Mouse (Mus musculus): Measurements from ENCODE around the gene Gm614. TPM values are rescaled to one million over a fixed set of nuclear protein-coding genes. Genes with fewer than 3 reads are reported as not detected.
A peak's percentile ranks its signal among the peaks of the same experiment; 100 is the strongest.

The Gm614 gene
- not detected in 2 replicates for polyA plus RNA-seq (2016; fragmentation: Nextera tagmentation; extraction: Ambion mirVana)

GRCm38 (mm10) chrX:101263892-101264291 is at the start of gene Gm614:
Gm614 (minus strand) TSS chrX:101263992.
- no peak within 1 kb of the TSS for H3K4me3 ChIP-seq
- H3K27me3 ChIP-seq (ENCODE audit: low read depth, poor library complexity, severe bottlenecking) = peaks cover 95% of the 10 kb centered on the region
- H3K9me3 ChIP-seq (replicated peaks) = no peaks in the 10 kb centered on the region
- 94% methylated on average over 1 of the region's 1 CpGs for WGBS
- peaks cover 46% of the 10 kb centered on the region for H3K4me1 ChIP-seq
- H3K36me3 ChIP-seq = peaks cover 3% of the 10 kb centered on the region
- H3K27ac ChIP-seq = peak within 1 kb of the TSS; percentile 77
- DNase-seq (ENCODE audit: low spot score) = no peak

- peaks cover 99% of the 10 kb centered on the region for H3K27me3 ChIP-seq (ENCODE audit: low read depth, poor library complexity, severe bottlenecking)
- DNase-seq (ENCODE audit: low spot score) = no peak
- WGBS = 91% methylated on average over 5 of the region's 5 CpGs
Observed at GRCm38 (mm10) chrX:101309299-101309698, 45.5 kb upstream of the Gm614 start.

GRCm38 (mm10) chrX:101304646-101305045 is 40.9 kb upstream of the Gm614 start:
- no peaks in the 10 kb centered on the region for H3K9me3 ChIP-seq (replicated peaks)
- H3K4me3 ChIP-seq = no peak overlapping the region
- H3K27ac ChIP-seq = no peak overlapping the region
- H3K27me3 ChIP-seq (ENCODE audit: low read depth, poor library complexity, severe bottlenecking) = peaks cover 100% of the 10 kb centered on the region
- DNase-seq (ENCODE audit: low spot score) = no peak
- no peaks in the 10 kb centered on the region for H3K36me3 ChIP-seq
- WGBS = 54% methylated on average over 2 of the region's 2 CpGs
- H3K4me1 ChIP-seq = peaks cover 19% of the 10 kb centered on the region

More at GRCm38 (mm10) chrX:101309299-101309698, 45.5 kb upstream of the Gm614 start:
- Histone ChIP-seq H3K36me3 (no peaks in the 10 kb centered on the region), H3K4me3 (no peak overlapping the region), H3K4me1 (0 out of 2 replicates have a peak, but pooled peaks cover under 1% of the 10 kb centered on the region), H3K27ac (no peak overlapping the region), H3K9me3 (replicated peaks) (no peaks in the 10 kb centered on the region)

- no peak for DNase-seq (ENCODE audit: low spot score)
- WGBS = 71% methylated on average over 9 of the region's 9 CpGs
- no peak overlapping the region for H3K27ac ChIP-seq
- H3K4me3 ChIP-seq = no peak overlapping the region
- H3K9me3 ChIP-seq (replicated peaks) = no peaks in the 10 kb centered on the region
- H3K36me3 ChIP-seq = peaks cover 14% of the 10 kb centered on the region
- H3K4me1 ChIP-seq = peaks cover 30% of the 10 kb centered on the region
- H3K27me3 ChIP-seq (ENCODE audit: low read depth, poor library complexity, severe bottlenecking) = peaks cover 99% of the 10 kb centered on the region
Observed at GRCm38 (mm10) chrX:101301654-101302053, 37.9 kb upstream of the Gm614 start.

GRCm38 (mm10) chrX:101300427-101301030 is 36.7 kb upstream of the Gm614 start:
- H3K9me3 ChIP-seq (replicated peaks) = no peaks in the 10 kb centered on the region
- H3K27me3 ChIP-seq (ENCODE audit: low read depth, poor library complexity, severe bottlenecking) = peaks cover 99% of the 10 kb centered on the region
- DNase-seq (ENCODE audit: low spot score) = peak; percentile 55
- peaks cover 25% of the 10 kb centered on the region for H3K36me3 ChIP-seq
- H3K4me1 ChIP-seq = peaks cover 30% of the 10 kb centered on the region
- 32% methylated on average over 13 of the region's 13 CpGs for WGBS
- H3K4me3 ChIP-seq = peak overlapping the region; percentile 46
- H3K27ac ChIP-seq = peak overlapping the region; percentile 77

GRCm38 (mm10) chrX:101299473-101300426 is 36.0 kb upstream of the Gm614 start:
- Histone ChIP-seq H3K36me3 (peaks cover 33% of the 10 kb centered on the region), H3K27me3 (ENCODE audit: low read depth, poor library complexity, severe bottlenecking) (peaks cover 99% of the 10 kb centered on the region), H3K4me3 (peak overlapping the region; percentile 46), H3K9me3 (replicated peaks) (no peaks in the 10 kb centered on the region), H3K4me1 (peaks cover 30% of the 10 kb centered on the region), H3K27ac (peak overlapping the region; percentile 77)
- 20% methylated on average over 11 of the region's 13 CpGs for WGBS
- peak; percentile 35 for DNase-seq (ENCODE audit: low spot score)

GRCm38 (mm10) chrX:101299055-101299454 is 35.3 kb upstream of the Gm614 start, which contains the start of gene Nlgn3:
Nlgn3 (plus strand) TSS chrX:101299168.
- peaks cover 40% of the 10 kb centered on the region for H3K36me3 ChIP-seq
- H3K4me1 ChIP-seq = peaks cover 28% of the 10 kb centered on the region
- H3K27ac ChIP-seq = peak within 1 kb of the TSS; percentile 77
- WGBS = 23% methylated on average over 8 of the region's 24 CpGs
- no peaks in the 10 kb centered on the region for H3K9me3 ChIP-seq (replicated peaks)
- H3K27me3 ChIP-seq (ENCODE audit: low read depth, poor library complexity, severe bottlenecking) = peaks cover 99% of the 10 kb centered on the region
- peak; percentile 55 for DNase-seq (ENCODE audit: low spot score)
- H3K4me3 ChIP-seq = peak within 1 kb of the TSS; percentile 46

GRCm38 (mm10) chrX:101290111-101290510 is 26.3 kb upstream of the Gm614 start:
- Histone ChIP-seq H3K9me3 (replicated peaks) (no peaks in the 10 kb centered on the region), H3K4me3 (no peak overlapping the region), H3K27ac (no peak overlapping the region), H3K4me1 (no peaks in the 10 kb centered on the region), H3K36me3 (peaks cover 100% of the 10 kb centered on the region), H3K27me3 (ENCODE audit: low read depth, poor library complexity, severe bottlenecking) (peaks cover 99% of the 10 kb centered on the region)
- DNase-seq (ENCODE audit: low spot score) = no peak
- WGBS = 91% methylated on average over 10 of the region's 10 CpGs

GRCm38 (mm10) chrX:101289037-101289436 is 25.2 kb upstream of the Gm614 start:
- H3K27me3 ChIP-seq (ENCODE audit: low read depth, poor library complexity, severe bottlenecking) = peaks cover 99% of the 10 kb centered on the region
- no peak overlapping the region for H3K27ac ChIP-seq
- H3K36me3 ChIP-seq = peaks cover 100% of the 10 kb centered on the region
- no peaks in the 10 kb centered on the region for H3K4me1 ChIP-seq
- WGBS = 91% methylated on average over 7 of the region's 7 CpGs
- no peak overlapping the region for H3K4me3 ChIP-seq
- H3K9me3 ChIP-seq (replicated peaks) = no peaks in the 10 kb centered on the region
- DNase-seq (ENCODE audit: low spot score) = no peak

GRCm38 (mm10) chrX:101288432-101288831 is 24.6 kb upstream of the Gm614 start:
- H3K27me3 ChIP-seq (ENCODE audit: low read depth, poor library complexity, severe bottlenecking) = peaks cover 99% of the 10 kb centered on the region
- no peaks in the 10 kb centered on the region for H3K9me3 ChIP-seq (replicated peaks)
- H3K27ac ChIP-seq = no peak overlapping the region
- H3K36me3 ChIP-seq = peaks cover 100% of the 10 kb centered on the region
- no peaks in the 10 kb centered on the region for H3K4me1 ChIP-seq
- H3K4me3 ChIP-seq = no peak overlapping the region
- WGBS = 92% methylated on average over 6 of the region's 6 CpGs
- DNase-seq (ENCODE audit: low spot score) = no peak

- no peak overlapping the region for H3K27ac ChIP-seq
- H3K4me3 ChIP-seq = no peak overlapping the region
- peaks cover 100% of the 10 kb centered on the region for H3K36me3 ChIP-seq
- no peak for DNase-seq (ENCODE audit: low spot score)
- no peaks in the 10 kb centered on the region for H3K4me1 ChIP-seq
- WGBS = 96% methylated on average over 3 of the region's 3 CpGs
- H3K9me3 ChIP-seq (replicated peaks) = no peaks in the 10 kb centered on the region
- H3K27me3 ChIP-seq (ENCODE audit: low read depth, poor library complexity, severe bottlenecking) = peaks cover 99% of the 10 kb centered on the region
Observed at GRCm38 (mm10) chrX:101287543-101287942, 23.8 kb upstream of the Gm614 start.

GRCm38 (mm10) chrX:101285953-101286670 is 22.3 kb upstream of the Gm614 start:
- peaks cover 100% of the 10 kb centered on the region for H3K36me3 ChIP-seq
- H3K9me3 ChIP-seq (replicated peaks) = no peaks in the 10 kb centered on the region
- H3K27me3 ChIP-seq (ENCODE audit: low read depth, poor library complexity, severe bottlenecking) = peaks cover 99% of the 10 kb centered on the region
- no peak overlapping the region for H3K4me3 ChIP-seq
- no peak overlapping the region for H3K27ac ChIP-seq
- 94% methylated on average over 14 of the region's 14 CpGs for whole genome bisulfite sequencing
- DNase-seq (ENCODE audit: low spot score) = no peak
- no peaks in the 10 kb centered on the region for H3K4me1 ChIP-seq
